Mouse (Mus musculus): ENCODE measurements around the gene Ogn. TPM values are rescaled to one million over a fixed set of nuclear protein-coding genes. Genes with fewer than 3 reads are reported as not detected.
A peak's percentile ranks its signal among the peaks of the same experiment; 100 is the strongest.

Ogn gene
- polyA plus RNA-seq, 1 experiment from 2014 or later: 26.3 TPM

- no peak overlapping the region for H3K9ac ChIP-seq (ENCODE audit: low read depth, low read length)
- no peak overlapping the region for H3K4me3 ChIP-seq (ENCODE audit: low read length)
- H3K36me3 ChIP-seq (ENCODE audit: control insufficient read depth, insufficient read depth, low read length): no peaks in the 10 kb centered on the region; the same call in 1 of the 2 replicates
- 92% methylated on average over 2 of the region's 2 CpGs for WGBS
- H3K27ac ChIP-seq (ENCODE audit: low read depth, low read length): no peak overlapping the region
- H3K27me3 ChIP-seq (ENCODE audit: control insufficient read depth, insufficient read depth, low read length): no peaks in the 10 kb centered on the region
- H3K4me1 ChIP-seq (ENCODE audit: control insufficient read depth, insufficient read depth, low read length): no peaks in the 10 kb centered on the region
- no peak for ATAC-seq (ENCODE audit: low FRiP score, low TSS enrichment)
- no peak overlapping the region for H3K4me2 ChIP-seq (replicated peaks; ENCODE audit: low read depth, low read length)
- no peaks in the 10 kb centered on the region for H3K9me3 ChIP-seq (ENCODE audit: control insufficient read depth, low read length)
These were observed 32.1 kb downstream of the Ogn start for GRCm38 (mm10) chr13:49639965-49640364.

- no peak for ATAC-seq (ENCODE audit: low FRiP score, low TSS enrichment)
- WGBS: 69% methylated on average over 6 of the region's 6 CpGs
- no peak overlapping the region for H3K27ac ChIP-seq (ENCODE audit: low read depth, low read length)
- H3K9me3 ChIP-seq (ENCODE audit: control insufficient read depth, low read length): no peaks in the 10 kb centered on the region
- H3K4me2 ChIP-seq (replicated peaks; ENCODE audit: low read depth, low read length): no peak overlapping the region
- H3K9ac ChIP-seq (ENCODE audit: low read depth, low read length): no peak overlapping the region
- no peaks in the 10 kb centered on the region; the same call in 1 of the 2 replicates for H3K36me3 ChIP-seq (ENCODE audit: control insufficient read depth, insufficient read depth, low read length)
- H3K4me3 ChIP-seq (ENCODE audit: low read length): no peak overlapping the region
- H3K4me1 ChIP-seq (ENCODE audit: control insufficient read depth, insufficient read depth, low read length): no peaks in the 10 kb centered on the region
- no peaks in the 10 kb centered on the region for H3K27me3 ChIP-seq (ENCODE audit: control insufficient read depth, insufficient read depth, low read length)
These were observed 34.8 kb downstream of the Ogn start for GRCm38 (mm10) chr13:49642650-49643049.

GRCm38 (mm10) chr13:49643669-49644362, 36.0 kb downstream of the Ogn start:
- Histone ChIP-seq H3K9ac (ENCODE audit: low read depth, low read length) (no peak overlapping the region), H3K9me3 (ENCODE audit: control insufficient read depth, low read length) (no peaks in the 10 kb centered on the region), H3K4me3 (ENCODE audit: low read length) (no peak overlapping the region), H3K4me2 (replicated peaks; ENCODE audit: low read depth, low read length) (no peak overlapping the region), H3K27ac (ENCODE audit: low read depth, low read length) (no peak overlapping the region), H3K4me1 (ENCODE audit: control insufficient read depth, insufficient read depth, low read length) (no peaks in the 10 kb centered on the region), H3K27me3 (ENCODE audit: control insufficient read depth, insufficient read depth, low read length) (no peaks in the 10 kb centered on the region), H3K36me3 (ENCODE audit: control insufficient read depth, insufficient read depth, low read length) (no peaks in the 10 kb centered on the region; the same call in 1 of the 2 replicates)
- no peak for ATAC-seq (ENCODE audit: low FRiP score, low TSS enrichment)

GRCm38 (mm10) chr13:49644731-49645529, 37.1 kb downstream of the Ogn start:
- no peak overlapping the region for H3K27ac ChIP-seq (ENCODE audit: low read depth, low read length)
- H3K27me3 ChIP-seq (ENCODE audit: control insufficient read depth, insufficient read depth, low read length): no peaks in the 10 kb centered on the region
- H3K4me1 ChIP-seq (ENCODE audit: control insufficient read depth, insufficient read depth, low read length): no peaks in the 10 kb centered on the region
- H3K4me2 ChIP-seq (replicated peaks; ENCODE audit: low read depth, low read length): no peak overlapping the region
- no peaks in the 10 kb centered on the region for H3K9me3 ChIP-seq (ENCODE audit: control insufficient read depth, low read length)
- H3K4me3 ChIP-seq (ENCODE audit: low read length): no peak overlapping the region
- H3K9ac ChIP-seq (ENCODE audit: low read depth, low read length): no peak overlapping the region
- no peaks in the 10 kb centered on the region; the same call in 1 of the 2 replicates for H3K36me3 ChIP-seq (ENCODE audit: control insufficient read depth, insufficient read depth, low read length)
- WGBS: 71% methylated on average over 2 of the region's 2 CpGs
- no peak for ATAC-seq (ENCODE audit: low FRiP score, low TSS enrichment)

GRCm38 (mm10) chr13:49646019-49646418, 38.2 kb downstream of the Ogn start:
- Histone ChIP-seq H3K27ac (ENCODE audit: low read depth, low read length) (no peak overlapping the region), H3K9ac (ENCODE audit: low read depth, low read length) (no peak overlapping the region), H3K4me3 (ENCODE audit: low read length) (no peak overlapping the region), H3K27me3 (ENCODE audit: control insufficient read depth, insufficient read depth, low read length) (no peaks in the 10 kb centered on the region), H3K4me1 (ENCODE audit: control insufficient read depth, insufficient read depth, low read length) (no peaks in the 10 kb centered on the region), H3K36me3 (ENCODE audit: control insufficient read depth, insufficient read depth, low read length) (no peaks in the 10 kb centered on the region; the same call in 1 of the 2 replicates), H3K9me3 (ENCODE audit: control insufficient read depth, low read length) (no peaks in the 10 kb centered on the region), H3K4me2 (replicated peaks; ENCODE audit: low read depth, low read length) (no peak overlapping the region)
- WGBS: 80% methylated on average over 1 of the region's 1 CpGs
- ATAC-seq (ENCODE audit: low FRiP score, low TSS enrichment): no peak

GRCm38 (mm10) chr13:49651136-49651535, 43.3 kb downstream of the Ogn start:
- Histone ChIP-seq H3K27ac (ENCODE audit: low read depth, low read length) (no peak overlapping the region), H3K4me2 (replicated peaks; ENCODE audit: low read depth, low read length) (peak overlapping the region; percentile 72; the same call in 1 of the 2 replicates), H3K36me3 (ENCODE audit: control insufficient read depth, insufficient read depth, low read length) (peaks cover under 1% of the 10 kb centered on the region; the same call in 1 of the 2 replicates), H3K27me3 (ENCODE audit: control insufficient read depth, insufficient read depth, low read length) (no peaks in the 10 kb centered on the region), H3K9ac (ENCODE audit: low read depth, low read length) (no peak overlapping the region), H3K4me1 (ENCODE audit: control insufficient read depth, insufficient read depth, low read length) (0 out of 2 replicates have a peak, but pooled peaks cover 6% of the 10 kb centered on the region), H3K4me3 (ENCODE audit: low read length) (no peak overlapping the region), H3K9me3 (ENCODE audit: control insufficient read depth, low read length) (no peaks in the 10 kb centered on the region)
- 53% methylated on average over 2 of the region's 2 CpGs for WGBS
- ATAC-seq (ENCODE audit: low FRiP score, low TSS enrichment): no peak

- H3K36me3 ChIP-seq (ENCODE audit: control insufficient read depth, insufficient read depth, low read length): peaks cover 5% of the 10 kb centered on the region; the same call in 1 of the 2 replicates
- 0 out of 2 replicates have a peak, but pooled peaks cover 6% of the 10 kb centered on the region for H3K4me1 ChIP-seq (ENCODE audit: control insufficient read depth, insufficient read depth, low read length)
- 3% methylated on average over 4 of the region's 4 CpGs for WGBS
- no peak overlapping the region for H3K27ac ChIP-seq (ENCODE audit: low read depth, low read length)
- ATAC-seq (ENCODE audit: low FRiP score, low TSS enrichment): no peak
- peak overlapping the region; percentile 72 for H3K4me2 ChIP-seq (replicated peaks; ENCODE audit: low read depth, low read length)
- no peaks in the 10 kb centered on the region for H3K9me3 ChIP-seq (ENCODE audit: control insufficient read depth, low read length)
- H3K27me3 ChIP-seq (ENCODE audit: control insufficient read depth, insufficient read depth, low read length): no peaks in the 10 kb centered on the region
- H3K4me3 ChIP-seq (ENCODE audit: low read length): peak overlapping the region; percentile 85
- H3K9ac ChIP-seq (ENCODE audit: low read depth, low read length): peak overlapping the region; percentile 70
These were observed 44.0 kb downstream of the Ogn start for GRCm38 (mm10) chr13:49651781-49652351.

- peak within 1 kb of the TSS; percentile 70 for H3K9ac ChIP-seq (ENCODE audit: low read depth, low read length)
- peak within 1 kb of the TSS; percentile 85 for H3K4me3 ChIP-seq (ENCODE audit: low read length)
- no peaks in the 10 kb centered on the region for H3K27me3 ChIP-seq (ENCODE audit: control insufficient read depth, insufficient read depth, low read length)
- ATAC-seq (ENCODE audit: low FRiP score, low TSS enrichment): peak; percentile 99
- peak within 1 kb of the TSS; percentile 77 for H3K4me2 ChIP-seq (replicated peaks; ENCODE audit: low read depth, low read length)
- peaks cover 10% of the 10 kb centered on the region; the same call in 1 of the 2 replicates for H3K36me3 ChIP-seq (ENCODE audit: control insufficient read depth, insufficient read depth, low read length)
- 0 out of 2 replicates have a peak, but pooled peaks cover 6% of the 10 kb centered on the region for H3K4me1 ChIP-seq (ENCODE audit: control insufficient read depth, insufficient read depth, low read length)
- WGBS: 0% methylated on average over 68 of the region's 68 CpGs
- H3K9me3 ChIP-seq (ENCODE audit: control insufficient read depth, low read length): no peaks in the 10 kb centered on the region
- 0 out of 2 replicates have a peak within 1 kb of the TSS, but pooled peaks have one; percentile 47 for H3K27ac ChIP-seq (ENCODE audit: low read depth, low read length)
These were observed 44.8 kb downstream of the Ogn start, which contains the start of the genes Cenpp and Nol8 for GRCm38 (mm10) chr13:49652481-49653179. TSS of gene Cenpp (minus strand) at chr13:49652785. TSS of gene Nol8 (plus strand) at chr13:49653078.
